Mouse (Mus musculus) forebrain, embryonic 11.5 days (tissue): Measurements from ENCODE around the gene Ppp1cc. TPM values are rescaled to one million over a fixed set of nuclear protein-coding genes. Genes with fewer than 3 reads are reported as not detected.
"Not testable (repeated sequence)": the region's sequence is repeated elsewhere in the genome, so short reads cannot be mapped to it uniquely, and the experiment has no call there.

Experiments used
- ATAC-seq: fragments of 200-750 bp; cut with Nextera tagmentation; replicated peaks from 2 replicates; pipeline ENCODE4 v1.8.0; 2017; ENCODE audit warnings: moderate TSS enrichment; ENCODE audit not compliant: low FRiP score
- DNase-seq: peaks from one replicate; pipeline ENCODE4 v3.0.0-alpha.2; 2017; ENCODE audit warnings: low spot score
- H3K27ac ChIP-seq: fragments of 300-500 bp; sonication (generic); 2 replicates; pipeline ENCODE4 v1.5.1; 2014; ENCODE audit warnings: low read depth, low read length
- H3K27me3 ChIP-seq: fragments of 300-500 bp; sonication (generic); 2 replicates; pipeline ENCODE4 v1.6.1; 2014; ENCODE audit warnings: mild to moderate bottlenecking, low read length, mixed read lengths; ENCODE audit not compliant: control insufficient read depth, insufficient read depth
- H3K36me3 ChIP-seq: fragments of 300-500 bp; sonication (generic); 2 replicates; pipeline ENCODE4 v1.6.1; 2014; ENCODE audit warnings: mild to moderate bottlenecking, low read length, moderate library complexity, mixed read lengths; ENCODE audit not compliant: control insufficient read depth, insufficient read depth
- H3K4me1 ChIP-seq: fragments of 300-500 bp; sonication (generic); replicated peaks from 2 replicates; pipeline ENCODE4 v1.6.1; 2014; ENCODE audit warnings: low read length, mixed read lengths; ENCODE audit not compliant: control insufficient read depth, insufficient read depth
- H3K4me2 ChIP-seq: fragments of 300-500 bp; sonication (generic); 2 replicates; pipeline ENCODE4 v1.6.1; 2014; ENCODE audit warnings: low read depth, mild to moderate bottlenecking, low read length, moderate library complexity, mixed read lengths; ENCODE audit not compliant: severe bottlenecking
- H3K4me3 ChIP-seq: fragments of 300-500 bp; sonication (generic); 2 replicates; pipeline ENCODE4 v1.5.1; 2014; ENCODE audit warnings: low read depth, low read length
- H3K9ac ChIP-seq: fragments of 300-500 bp; sonication (generic); 2 replicates; pipeline ENCODE4 v1.6.1; 2014; ENCODE audit warnings: low read length
- H3K9me3 ChIP-seq: fragments of 300-500 bp; sonication (generic); 2 replicates; pipeline ENCODE4 v1.6.1; 2016; ENCODE audit warnings: low read length, mixed read lengths; ENCODE audit not compliant: control insufficient read depth
- WGBS: fragments of 180-500 bp; shearing (Covaris S2); extraction: QIAGEN DNeasy Blood & Tissue Kit; methylation state at CpG from one replicate; pipeline ENCODE4 v1.1.7; 2014; 5-methylcytosine and 5-hydroxymethylcytosine counted together
- polyA plus RNA-seq: library from polyadenylated mRNA; unstranded; fragments of >200 nt; fragmentation: Nextera tagmentation; extraction: Ambion mirVana; gene quantifications from 2 replicates; pipeline ENCODE4 v1.2.1, GENCODE M21; 2014

Gene Ppp1cc
- polyA plus RNA-seq, 1 experiment from 2014 or later, result 364 TPM

- no peak overlapping the region for H3K9ac ChIP-seq
- peaks cover 7% of the 10 kb centered on the region for H3K4me1 ChIP-seq
- DNase-seq, result no peak
- ATAC-seq, result no peak
- H3K9me3 ChIP-seq, result no peaks in the 10 kb centered on the region
- H3K36me3 ChIP-seq, result peaks cover 30% of the 10 kb centered on the region
- WGBS, result 95% methylated on average over 8 of the region's 8 CpGs
- no peak overlapping the region for H3K4me2 ChIP-seq
- no peak overlapping the region for H3K4me3 ChIP-seq
- no peaks in the 10 kb centered on the region for H3K27me3 ChIP-seq
- H3K27ac ChIP-seq, result no peak overlapping the region
These were observed 13.0 kb downstream of the Ppp1cc start for GRCm38 (mm10) chr5:122171058-122171457.

- Histone ChIP-seq H3K27me3 (no peaks in the 10 kb centered on the region), H3K27ac (no peak overlapping the region), H3K9me3 (no peaks in the 10 kb centered on the region), H3K36me3 (peaks cover 19% of the 10 kb centered on the region), H3K4me2 (no peak overlapping the region), H3K4me1 (no peaks in the 10 kb centered on the region), H3K9ac (no peak overlapping the region), H3K4me3 (no peak overlapping the region)
- no peak for DNase-seq
- WGBS, result 80% methylated on average over 2 of the region's 2 CpGs
- no peak for ATAC-seq
These were observed 17.3 kb downstream of the Ppp1cc start for GRCm38 (mm10) chr5:122175402-122175801.

- Histone ChIP-seq H3K4me2 (no peak overlapping the region), H3K36me3 (peaks cover 13% of the 10 kb centered on the region), H3K4me1 (no peaks in the 10 kb centered on the region), H3K9ac (no peak overlapping the region), H3K9me3 (no peaks in the 10 kb centered on the region), H3K4me3 (no peak overlapping the region), H3K27ac (no peak overlapping the region), H3K27me3 (no peaks in the 10 kb centered on the region)
- DNase-seq (no peak), ATAC-seq (no peak)
- 94% methylated on average over 7 of the region's 7 CpGs for WGBS
These were observed 17.9 kb downstream of the Ppp1cc start for GRCm38 (mm10) chr5:122175961-122176360.

GRCm38 (mm10) chr5:122176398-122176797, 18.3 kb downstream of the Ppp1cc start:
- Histone ChIP-seq H3K27ac (no peak overlapping the region), H3K9me3 (no peaks in the 10 kb centered on the region), H3K9ac (no peak overlapping the region), H3K4me1 (no peaks in the 10 kb centered on the region), H3K4me2 (no peak overlapping the region), H3K36me3 (peaks cover 11% of the 10 kb centered on the region), H3K4me3 (no peak overlapping the region), H3K27me3 (no peaks in the 10 kb centered on the region)
- WGBS, result 39% methylated on average over 1 of the region's 1 CpGs
- ATAC-seq (no peak), DNase-seq (peak; percentile 63)

GRCm38 (mm10) chr5:122179665-122180064, 21.6 kb downstream of the Ppp1cc start:
- Histone ChIP-seq H3K36me3 (peaks cover 2% of the 10 kb centered on the region; the same call in 1 of the 2 replicates), H3K4me2 (no peak overlapping the region), H3K4me1 (no peaks in the 10 kb centered on the region), H3K27me3 (no peaks in the 10 kb centered on the region), H3K9me3 (no peaks in the 10 kb centered on the region), H3K4me3 (no peak overlapping the region), H3K27ac (no peak overlapping the region), H3K9ac (no peak overlapping the region)
- DNase-seq (no peak), ATAC-seq (no peak)
- WGBS, result 62% methylated on average over 6 of the region's 6 CpGs

- 93% methylated on average over 7 of the region's 7 CpGs for whole genome bisulfite sequencing
- ATAC-seq (no peak), DNase-seq (no peak)
- H3K4me2 ChIP-seq, result no peak overlapping the region
- H3K36me3 ChIP-seq, result no peaks in the 10 kb centered on the region
- H3K9ac ChIP-seq, result no peak overlapping the region
- H3K4me3 ChIP-seq, result no peak overlapping the region
- H3K9me3 ChIP-seq, result no peaks in the 10 kb centered on the region
- H3K4me1 ChIP-seq, result no peaks in the 10 kb centered on the region
- H3K27me3 ChIP-seq, result no peaks in the 10 kb centered on the region
- no peak overlapping the region for H3K27ac ChIP-seq
These were observed 26.3 kb downstream of the Ppp1cc start for GRCm38 (mm10) chr5:122184283-122184806.

GRCm38 (mm10) chr5:122184858-122185257, 26.8 kb downstream of the Ppp1cc start:
- ATAC-seq, H3K27me3 ChIP-seq, H3K36me3 ChIP-seq, H3K4me2 ChIP-seq, H3K4me3 ChIP-seq, H3K9ac ChIP-seq, H3K9me3 ChIP-seq, DNase-seq, H3K27ac ChIP-seq, H3K4me1 ChIP-seq: not testable (repeated sequence)
- 97% methylated on average over 6 of the region's 6 CpGs for WGBS

- H3K4me3 ChIP-seq, result no peak overlapping the region
- no peak overlapping the region for H3K4me2 ChIP-seq
- H3K27me3 ChIP-seq, result no peaks in the 10 kb centered on the region
- no peak overlapping the region for H3K27ac ChIP-seq
- no peaks in the 10 kb centered on the region for H3K36me3 ChIP-seq
- no peak overlapping the region for H3K9ac ChIP-seq
- no peaks in the 10 kb centered on the region for H3K4me1 ChIP-seq
- 60% methylated on average over 3 of the region's 3 CpGs for whole genome bisulfite sequencing
- DNase-seq, result no peak
- no peaks in the 10 kb centered on the region for H3K9me3 ChIP-seq
- ATAC-seq, result no peak
These were observed 31.0 kb downstream of the Ppp1cc start for GRCm38 (mm10) chr5:122189115-122189514.

GRCm38 (mm10) chr5:122190465-122190864, 32.4 kb downstream of the Ppp1cc start:
- ATAC-seq, result no peak

More at GRCm38 (mm10) chr5:122190465-122190864, 32.4 kb downstream of the Ppp1cc start:
- Histone ChIP-seq H3K9ac (no peak overlapping the region), H3K4me1 (no peaks in the 10 kb centered on the region), H3K4me3 (no peak overlapping the region), H3K27ac (no peak overlapping the region), H3K4me2 (no peak overlapping the region), H3K9me3 (no peaks in the 10 kb centered on the region), H3K27me3 (no peaks in the 10 kb centered on the region), H3K36me3 (no peaks in the 10 kb centered on the region)
- DNase-seq, result no peak
- 55% methylated on average over 7 of the region's 7 CpGs for WGBS
